Mouse (Mus musculus): ENCODE data around the gene Spop. TPM values are rescaled to one million over a fixed set of nuclear protein-coding genes. Genes with fewer than 3 reads are reported as not detected.

The Spop gene
- polyA plus RNA-seq, 1 experiment from 2014 or later, result 171 TPM

- Histone ChIP-seq H3K27ac (ENCODE audit: low read length) (no peak overlapping the region), H3K36me3 (ENCODE audit: control insufficient read depth, insufficient read depth, low read length) (no peaks in the 10 kb centered on the region), H3K4me1 (ENCODE audit: control insufficient read depth, insufficient read depth, low read length) (no peaks in the 10 kb centered on the region), H3K9ac (ENCODE audit: low read length) (no peak overlapping the region), H3K27me3 (ENCODE audit: control insufficient read depth, insufficient read depth, low read length) (no peaks in the 10 kb centered on the region), H3K4me2 (ENCODE audit: low read depth, low read length) (no peak overlapping the region), H3K4me3 (replicated peaks; ENCODE audit: low read length) (no peak overlapping the region), H3K9me3 (replicated peaks; ENCODE audit: control insufficient read depth, low read length) (no peaks in the 10 kb centered on the region)
- ATAC-seq (ENCODE audit: insufficient read depth, low FRiP score), result no peak
- WGBS, result 93% methylated on average over 2 of the region's 2 CpGs
These were observed 59.1 kb downstream of the Spop start for GRCm38 (mm10) chr11:95472942-95473341.

GRCm38 (mm10) chr11:95473456-95473855 is 59.6 kb downstream of the Spop start:
- H3K27me3 ChIP-seq (ENCODE audit: control insufficient read depth, insufficient read depth, low read length), result no peaks in the 10 kb centered on the region
- no peaks in the 10 kb centered on the region for H3K36me3 ChIP-seq (ENCODE audit: control insufficient read depth, insufficient read depth, low read length)
- whole genome bisulfite sequencing, result 95% methylated on average over 1 of the region's 1 CpGs

DNA sequence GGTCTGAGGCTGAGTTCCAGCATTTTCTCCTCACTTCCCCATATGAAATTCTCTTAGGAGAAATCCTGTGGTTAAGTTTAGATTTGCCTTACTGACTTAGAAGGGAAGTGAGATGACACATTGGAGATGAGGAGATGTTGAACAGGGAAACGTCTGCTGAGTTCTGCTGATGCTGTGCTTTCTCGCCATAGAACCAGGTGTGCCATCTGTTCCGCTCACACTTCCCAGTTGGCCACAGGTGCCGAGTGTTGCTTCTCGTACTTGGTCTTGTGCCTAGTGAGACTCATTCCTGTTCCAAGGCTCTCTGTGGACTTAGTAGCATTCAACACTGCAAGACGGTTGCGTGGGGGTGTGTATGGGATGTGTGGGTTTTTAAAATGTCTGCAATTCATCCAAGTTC is 62.4 kb downstream of the Spop start:
- Histone ChIP-seq H3K9me3 (replicated peaks; ENCODE audit: control insufficient read depth, low read length) (no peaks in the 10 kb centered on the region), H3K27me3 (ENCODE audit: control insufficient read depth, insufficient read depth, low read length) (no peaks in the 10 kb centered on the region), H3K9ac (ENCODE audit: low read length) (no peak overlapping the region), H3K4me2 (ENCODE audit: low read depth, low read length) (no peak overlapping the region), H3K36me3 (ENCODE audit: control insufficient read depth, insufficient read depth, low read length) (0 out of 2 replicates have a peak, but pooled peaks cover 3% of the 10 kb centered on the region), H3K4me1 (ENCODE audit: control insufficient read depth, insufficient read depth, low read length) (no peaks in the 10 kb centered on the region), H3K4me3 (replicated peaks; ENCODE audit: low read length) (no peak overlapping the region), H3K27ac (ENCODE audit: low read length) (no peak overlapping the region)
- WGBS, result 84% methylated on average over 7 of the region's 7 CpGs
- ATAC-seq (ENCODE audit: insufficient read depth, low FRiP score), result no peak

More at GRCm38 (mm10) chr11:95473456-95473855, 59.6 kb downstream of the Spop start:
- Histone ChIP-seq H3K27ac (ENCODE audit: low read length) (no peak overlapping the region), H3K9ac (ENCODE audit: low read length) (no peak overlapping the region), H3K4me2 (ENCODE audit: low read depth, low read length) (no peak overlapping the region), H3K9me3 (replicated peaks; ENCODE audit: control insufficient read depth, low read length) (no peaks in the 10 kb centered on the region), H3K4me1 (ENCODE audit: control insufficient read depth, insufficient read depth, low read length) (no peaks in the 10 kb centered on the region), H3K4me3 (replicated peaks; ENCODE audit: low read length) (no peak overlapping the region)
- ATAC-seq (ENCODE audit: insufficient read depth, low FRiP score), result no peak

DNA sequence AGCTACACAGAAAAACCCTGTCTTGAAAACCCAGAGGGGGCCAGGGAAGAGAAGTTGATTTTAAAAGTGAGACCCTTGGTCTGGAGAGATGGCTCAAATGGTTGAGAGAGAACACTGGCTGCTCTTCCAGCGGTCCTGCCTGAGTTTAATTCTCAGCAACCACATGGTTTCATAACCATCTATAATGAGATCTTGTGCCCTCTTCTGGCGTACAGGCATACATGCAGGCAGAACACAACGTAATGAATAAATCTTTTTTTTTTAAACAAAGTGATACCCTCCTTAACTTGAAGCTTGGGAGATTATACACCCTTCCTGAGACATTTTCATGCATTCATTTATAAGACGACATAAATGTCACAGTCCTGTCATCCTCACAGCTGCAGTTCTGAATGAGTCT is 65.6 kb downstream of the Spop start:
- Histone ChIP-seq H3K9me3 (replicated peaks; ENCODE audit: control insufficient read depth, low read length) (no peaks in the 10 kb centered on the region), H3K9ac (ENCODE audit: low read length) (no peak overlapping the region), H3K4me3 (replicated peaks; ENCODE audit: low read length) (no peak overlapping the region), H3K4me2 (ENCODE audit: low read depth, low read length) (no peak overlapping the region), H3K27me3 (ENCODE audit: control insufficient read depth, insufficient read depth, low read length) (no peaks in the 10 kb centered on the region), H3K27ac (ENCODE audit: low read length) (no peak overlapping the region), H3K36me3 (ENCODE audit: control insufficient read depth, insufficient read depth, low read length) (peaks cover 7% of the 10 kb centered on the region; the same call in 1 of the 2 replicates), H3K4me1 (ENCODE audit: control insufficient read depth, insufficient read depth, low read length) (no peaks in the 10 kb centered on the region)
- 79% methylated on average over 4 of the region's 4 CpGs for WGBS
- ATAC-seq (ENCODE audit: insufficient read depth, low FRiP score), result no peak

- no peak overlapping the region for H3K4me3 ChIP-seq (replicated peaks; ENCODE audit: low read length)
- H3K9ac ChIP-seq (ENCODE audit: low read length), result no peak overlapping the region
- H3K4me2 ChIP-seq (ENCODE audit: low read depth, low read length), result no peak overlapping the region
- no peaks in the 10 kb centered on the region for H3K4me1 ChIP-seq (ENCODE audit: control insufficient read depth, insufficient read depth, low read length)
- peaks cover 7% of the 10 kb centered on the region; the same call in 1 of the 2 replicates for H3K36me3 ChIP-seq (ENCODE audit: control insufficient read depth, insufficient read depth, low read length)
- H3K9me3 ChIP-seq (replicated peaks; ENCODE audit: control insufficient read depth, low read length), result no peaks in the 10 kb centered on the region
- no peaks in the 10 kb centered on the region for H3K27me3 ChIP-seq (ENCODE audit: control insufficient read depth, insufficient read depth, low read length)
- WGBS, result 91% methylated on average over 4 of the region's 4 CpGs
- H3K27ac ChIP-seq (ENCODE audit: low read length), result no peak overlapping the region
- no peak for ATAC-seq (ENCODE audit: insufficient read depth, low FRiP score)
These were observed 66.8 kb downstream of the Spop start for GRCm38 (mm10) chr11:95480662-95481061.

- Histone ChIP-seq H3K4me1 (ENCODE audit: control insufficient read depth, insufficient read depth, low read length) (no peaks in the 10 kb centered on the region), H3K4me3 (replicated peaks; ENCODE audit: low read length) (no peak overlapping the region), H3K9ac (ENCODE audit: low read length) (no peak overlapping the region), H3K27me3 (ENCODE audit: control insufficient read depth, insufficient read depth, low read length) (no peaks in the 10 kb centered on the region), H3K9me3 (replicated peaks; ENCODE audit: control insufficient read depth, low read length) (no peaks in the 10 kb centered on the region), H3K36me3 (ENCODE audit: control insufficient read depth, insufficient read depth, low read length) (peaks cover 8% of the 10 kb centered on the region), H3K27ac (ENCODE audit: low read length) (no peak overlapping the region), H3K4me2 (ENCODE audit: low read depth, low read length) (no peak overlapping the region)
- 93% methylated on average over 18 of the region's 18 CpGs for WGBS
- ATAC-seq (ENCODE audit: insufficient read depth, low FRiP score), result no peak
These were observed 71.8 kb downstream of the Spop start for GRCm38 (mm10) chr11:95485634-95486033.

DNA sequence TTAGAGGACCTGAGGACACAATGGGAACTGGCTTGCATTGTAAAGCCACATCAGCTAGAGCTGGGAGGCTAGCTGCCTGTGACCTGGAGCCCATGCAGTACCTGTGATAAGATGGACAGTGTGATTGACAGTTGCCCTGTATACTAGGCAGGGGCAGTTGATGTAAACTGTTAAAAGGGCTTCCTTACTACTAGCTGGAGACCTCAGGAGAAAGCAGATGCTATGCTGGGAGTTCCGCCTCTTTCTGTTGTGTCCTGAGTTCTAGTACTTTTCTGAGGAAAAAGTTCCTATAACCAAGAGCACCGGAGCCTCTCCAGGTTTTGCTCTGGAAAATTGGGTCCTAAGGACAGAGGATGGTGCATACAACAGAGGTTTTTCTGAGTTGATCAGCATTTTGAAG is 73.4 kb downstream of the Spop start:
- Histone ChIP-seq H3K27ac (ENCODE audit: low read length) (no peak overlapping the region), H3K4me2 (ENCODE audit: low read depth, low read length) (no peak overlapping the region), H3K4me1 (ENCODE audit: control insufficient read depth, insufficient read depth, low read length) (no peaks in the 10 kb centered on the region), H3K9ac (ENCODE audit: low read length) (no peak overlapping the region), H3K4me3 (replicated peaks; ENCODE audit: low read length) (no peak overlapping the region), H3K36me3 (ENCODE audit: control insufficient read depth, insufficient read depth, low read length) (peaks cover 8% of the 10 kb centered on the region), H3K27me3 (ENCODE audit: control insufficient read depth, insufficient read depth, low read length) (no peaks in the 10 kb centered on the region), H3K9me3 (replicated peaks; ENCODE audit: control insufficient read depth, low read length) (no peaks in the 10 kb centered on the region)
- no peak for ATAC-seq (ENCODE audit: insufficient read depth, low FRiP score)
- 97% methylated on average over 2 of the region's 2 CpGs for WGBS

- Histone ChIP-seq H3K4me1 (ENCODE audit: control insufficient read depth, insufficient read depth, low read length) (no peaks in the 10 kb centered on the region), H3K9me3 (replicated peaks; ENCODE audit: control insufficient read depth, low read length) (no peaks in the 10 kb centered on the region), H3K4me2 (ENCODE audit: low read depth, low read length) (no peak overlapping the region), H3K4me3 (replicated peaks; ENCODE audit: low read length) (no peak overlapping the region), H3K27ac (ENCODE audit: low read length) (no peak overlapping the region), H3K36me3 (ENCODE audit: control insufficient read depth, insufficient read depth, low read length) (peaks cover 8% of the 10 kb centered on the region), H3K27me3 (ENCODE audit: control insufficient read depth, insufficient read depth, low read length) (no peaks in the 10 kb centered on the region), H3K9ac (ENCODE audit: low read length) (no peak overlapping the region)
- ATAC-seq (ENCODE audit: insufficient read depth, low FRiP score), result no peak
- 88% methylated on average over 14 of the region's 14 CpGs for WGBS
These were observed 76.2 kb downstream of the Spop start for GRCm38 (mm10) chr11:95490104-95490503.

DNA sequence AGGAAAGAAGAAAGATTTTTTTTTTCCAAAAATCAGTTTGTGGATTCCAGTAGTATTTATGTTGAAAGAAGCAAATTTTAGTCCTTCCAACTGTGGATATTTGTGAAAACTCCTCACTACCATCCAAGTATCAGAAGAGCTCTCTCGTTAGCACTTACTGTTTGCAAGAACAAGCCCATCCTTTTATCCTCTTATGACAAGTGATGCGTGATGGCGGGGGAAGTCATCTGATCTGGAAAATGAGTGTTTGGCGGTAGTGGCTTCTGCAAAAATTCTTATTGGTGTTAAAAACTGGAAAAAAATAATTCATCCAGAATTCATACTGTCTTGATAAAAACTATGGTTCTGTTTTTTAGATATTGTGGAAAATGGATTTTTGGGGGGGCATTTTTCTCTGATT is 78.4 kb downstream of the Spop start:
- Histone ChIP-seq H3K4me1 (ENCODE audit: control insufficient read depth, insufficient read depth, low read length) (no peaks in the 10 kb centered on the region), H3K4me3 (replicated peaks; ENCODE audit: low read length) (no peak overlapping the region), H3K27me3 (ENCODE audit: control insufficient read depth, insufficient read depth, low read length) (no peaks in the 10 kb centered on the region), H3K9ac (ENCODE audit: low read length) (no peak overlapping the region), H3K9me3 (replicated peaks; ENCODE audit: control insufficient read depth, low read length) (no peaks in the 10 kb centered on the region), H3K27ac (ENCODE audit: low read length) (no peak overlapping the region), H3K36me3 (ENCODE audit: control insufficient read depth, insufficient read depth, low read length) (peaks cover 3% of the 10 kb centered on the region; the same call in 1 of the 2 replicates), H3K4me2 (ENCODE audit: low read depth, low read length) (no peak overlapping the region)
- 92% methylated on average over 4 of the region's 4 CpGs for WGBS
- no peak for ATAC-seq (ENCODE audit: insufficient read depth, low FRiP score)

- H3K4me1 ChIP-seq (ENCODE audit: control insufficient read depth, insufficient read depth, low read length), result no peaks in the 10 kb centered on the region
- peaks cover 3% of the 10 kb centered on the region; the same call in 1 of the 2 replicates for H3K36me3 ChIP-seq (ENCODE audit: control insufficient read depth, insufficient read depth, low read length)
- ATAC-seq (ENCODE audit: insufficient read depth, low FRiP score), result no peak
- no peak overlapping the region for H3K27ac ChIP-seq (ENCODE audit: low read length)
- no peak overlapping the region for H3K9ac ChIP-seq (ENCODE audit: low read length)
- H3K9me3 ChIP-seq (replicated peaks; ENCODE audit: control insufficient read depth, low read length), result no peaks in the 10 kb centered on the region
- no peak overlapping the region for H3K4me3 ChIP-seq (replicated peaks; ENCODE audit: low read length)
- no peaks in the 10 kb centered on the region for H3K27me3 ChIP-seq (ENCODE audit: control insufficient read depth, insufficient read depth, low read length)
- 77% methylated on average over 4 of the region's 4 CpGs for WGBS
- no peak overlapping the region for H3K4me2 ChIP-seq (ENCODE audit: low read depth, low read length)
These were observed 79.1 kb downstream of the Spop start for GRCm38 (mm10) chr11:95493010-95493409.
